Mouse (Mus musculus): ENCODE measurements around the gene Zfp784. TPM values are rescaled to one million over a fixed set of nuclear protein-coding genes. Genes with fewer than 3 reads are reported as not detected.
"Not testable (repeated sequence)": the region's sequence is repeated elsewhere in the genome, so short reads cannot be mapped to it uniquely, and the experiment has no call there.

The Zfp784 gene
- polyA plus RNA-seq, 1 experiment from 2014 or later: 3.9 TPM

DNA sequence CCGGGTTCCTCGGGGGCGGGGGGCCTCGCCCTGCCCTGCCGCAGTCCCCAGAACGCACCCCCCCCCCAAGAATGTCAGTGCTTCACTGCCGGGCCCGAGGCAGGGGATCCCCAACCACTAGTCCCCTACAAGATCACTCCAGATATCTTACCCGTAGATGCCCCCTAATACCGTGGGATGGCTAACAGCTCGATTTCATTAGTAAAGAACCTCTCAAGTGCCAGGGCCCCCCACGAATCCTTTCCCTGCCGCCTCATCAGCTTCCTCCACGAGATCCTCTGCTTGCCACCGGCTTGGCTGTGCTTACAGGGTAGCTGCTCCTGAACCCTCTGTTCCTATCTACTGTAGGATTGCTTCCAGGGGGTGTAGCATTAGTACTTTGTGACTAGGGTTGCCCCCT, 17.6 kb downstream of the Zfp784 start:
- DNase-seq (ENCODE audit: low spot score) (no peak), ATAC-seq (replicated peaks; ENCODE audit: low FRiP score) (no peak; the same call in 1 of the 2 replicates)
- Histone ChIP-seq H3K4me1 (replicated peaks; ENCODE audit: control insufficient read depth, insufficient read depth, low read length) (peaks cover 3% of the 10 kb centered on the region; the same call in 1 of the 2 replicates), H3K4me2 (ENCODE audit: low read depth, low read length, severe bottlenecking) (peak overlapping the region; percentile 68), H3K36me3 (ENCODE audit: control insufficient read depth, insufficient read depth, low read length) (no peaks in the 10 kb centered on the region; the same call in 1 of the 2 replicates), H3K9me3 (ENCODE audit: control insufficient read depth, low read length) (no peaks in the 10 kb centered on the region), H3K27ac (ENCODE audit: low read depth, low read length) (peak overlapping the region; percentile 90), H3K4me3 (ENCODE audit: low read depth, low read length) (peak overlapping the region; percentile 86), H3K9ac (ENCODE audit: low read length) (peak overlapping the region; percentile 95), H3K27me3 (ENCODE audit: control insufficient read depth, insufficient read depth, low read length) (no peaks in the 10 kb centered on the region)
- WGBS: under 1% methylated on average over 9 of the region's 15 CpGs

DNA sequence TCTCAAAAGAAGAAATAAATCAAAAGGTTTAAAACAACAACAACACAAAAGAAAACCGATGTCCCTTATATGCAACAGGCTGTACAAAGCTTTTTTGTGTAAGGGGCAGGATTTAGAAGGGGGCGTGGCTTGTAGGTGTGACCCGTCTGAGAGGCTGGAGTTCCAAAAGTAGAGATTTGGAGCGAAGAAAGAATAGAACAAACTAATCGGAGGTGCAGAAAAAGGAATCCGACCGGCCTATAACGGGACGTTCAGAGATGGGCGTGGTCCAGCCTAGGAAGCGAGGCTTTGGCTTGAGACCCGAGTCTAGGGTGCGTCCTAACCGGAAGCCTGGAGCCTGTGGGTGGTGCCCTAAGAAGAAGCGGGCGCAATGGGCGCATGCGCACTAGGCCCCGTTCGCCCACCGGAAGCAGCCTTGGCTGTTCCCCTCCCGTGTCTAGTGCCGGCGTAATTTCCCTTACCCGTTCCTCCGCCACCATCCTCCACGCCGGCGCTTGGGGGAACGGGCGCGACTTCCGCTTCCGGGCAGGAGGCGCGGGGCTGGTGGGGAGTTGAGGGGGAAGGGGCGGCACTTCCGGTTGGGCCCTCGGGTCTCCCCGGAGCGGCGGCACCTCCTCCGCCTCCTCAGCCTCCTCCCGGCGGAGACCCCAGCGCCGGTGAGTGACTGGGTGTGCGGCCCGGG, 18.1 kb downstream of the Zfp784 start, which contains the start of the genes Zfp865 and Ccdc106:
Gene Zfp865, plus strand, starts transcription at position 377 of the 682 bp plus-strand sequence.
Gene Ccdc106, plus strand, starts transcription at position 554 of the 682 bp plus-strand sequence.
- ATAC-seq (replicated peaks; ENCODE audit: low FRiP score) (peak; percentile 89), DNase-seq (ENCODE audit: low spot score) (peak; percentile 99)
- WGBS: under 1% methylated on average over 47 of the region's 49 CpGs
- Histone ChIP-seq H3K27ac (ENCODE audit: low read depth, low read length) (peak within 1 kb of the TSS; percentile 90), H3K4me2 (ENCODE audit: low read depth, low read length, severe bottlenecking) (peak within 1 kb of the TSS; percentile 68), H3K36me3 (ENCODE audit: control insufficient read depth, insufficient read depth, low read length) (no peaks in the 10 kb centered on the region; the same call in 1 of the 2 replicates), H3K9me3 (ENCODE audit: control insufficient read depth, low read length) (no peaks in the 10 kb centered on the region), H3K4me1 (replicated peaks; ENCODE audit: control insufficient read depth, insufficient read depth, low read length) (peaks cover 3% of the 10 kb centered on the region; the same call in 1 of the 2 replicates), H3K9ac (ENCODE audit: low read length) (peak within 1 kb of the TSS; percentile 95), H3K4me3 (ENCODE audit: low read depth, low read length) (peak within 1 kb of the TSS; percentile 86), H3K27me3 (ENCODE audit: control insufficient read depth, insufficient read depth, low read length) (no peaks in the 10 kb centered on the region)

DNA sequence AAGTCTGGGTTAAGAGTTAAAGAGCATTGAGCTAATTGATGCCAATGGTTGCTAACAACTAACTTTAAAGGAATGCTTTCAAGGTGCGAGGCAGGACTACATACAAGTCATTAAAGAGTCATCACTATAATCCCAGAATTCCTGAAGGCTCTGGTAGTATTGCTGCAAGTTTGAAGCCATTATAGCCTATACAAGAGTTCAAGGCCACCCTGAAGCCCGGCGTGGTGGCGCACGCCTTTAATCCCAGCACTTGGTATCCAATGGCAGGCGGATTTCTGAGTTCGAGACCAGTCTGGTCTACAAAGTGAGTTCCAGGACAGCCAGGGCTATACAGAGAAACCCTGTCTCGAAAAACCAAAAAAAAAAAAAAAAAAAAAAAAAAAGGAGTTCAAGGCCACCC, 18.7 kb downstream of the Zfp784 start:
- H3K9me3 ChIP-seq (ENCODE audit: control insufficient read depth, low read length); H3K27me3 ChIP-seq (ENCODE audit: control insufficient read depth, insufficient read depth, low read length); ATAC-seq (replicated peaks; ENCODE audit: low FRiP score); H3K4me1 ChIP-seq (replicated peaks; ENCODE audit: control insufficient read depth, insufficient read depth, low read length); H3K36me3 ChIP-seq (ENCODE audit: control insufficient read depth, insufficient read depth, low read length); DNase-seq (ENCODE audit: low spot score): not testable (repeated sequence)
- peak overlapping the region; percentile 68 for H3K4me2 ChIP-seq (ENCODE audit: low read depth, low read length, severe bottlenecking)
- peak overlapping the region; percentile 86 for H3K4me3 ChIP-seq (ENCODE audit: low read depth, low read length)
- H3K9ac ChIP-seq (ENCODE audit: low read length): peak overlapping the region; percentile 95
- 30% methylated on average over 8 of the region's 8 CpGs for WGBS
- peak overlapping the region; percentile 90 for H3K27ac ChIP-seq (ENCODE audit: low read depth, low read length)

DNA sequence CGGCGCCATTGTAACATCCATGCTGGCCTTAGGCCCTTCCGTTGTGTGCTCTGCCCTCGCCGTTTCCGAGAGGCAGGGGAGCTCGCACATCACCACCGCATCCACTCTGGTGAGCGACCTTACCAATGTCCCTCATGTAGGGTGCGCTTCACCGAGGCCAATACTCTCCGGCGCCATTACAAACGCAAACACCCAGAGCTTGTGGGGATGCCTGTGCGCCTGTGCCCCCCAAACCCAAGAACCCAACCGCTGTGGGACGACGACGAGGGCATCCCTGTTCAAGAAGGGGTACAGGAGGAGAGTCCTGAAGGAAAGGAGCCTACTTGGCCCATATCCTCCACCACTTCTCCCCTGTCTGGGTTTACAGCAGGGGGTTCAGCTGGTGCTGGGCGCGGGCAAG, 20.3 kb downstream of the Zfp784 start:
- Histone ChIP-seq H3K4me3 (ENCODE audit: low read depth, low read length) (no peak overlapping the region), H3K9ac (ENCODE audit: low read length) (no peak overlapping the region), H3K36me3 (ENCODE audit: control insufficient read depth, insufficient read depth, low read length) (no peaks in the 10 kb centered on the region; the same call in 1 of the 2 replicates), H3K4me1 (replicated peaks; ENCODE audit: control insufficient read depth, insufficient read depth, low read length) (peaks cover 6% of the 10 kb centered on the region), H3K4me2 (ENCODE audit: low read depth, low read length, severe bottlenecking) (no peak overlapping the region), H3K27me3 (ENCODE audit: control insufficient read depth, insufficient read depth, low read length) (no peaks in the 10 kb centered on the region), H3K27ac (ENCODE audit: low read depth, low read length) (no peak overlapping the region), H3K9me3 (ENCODE audit: control insufficient read depth, low read length) (no peaks in the 10 kb centered on the region)
- no peak for ATAC-seq (replicated peaks; ENCODE audit: low FRiP score)
- no peak for DNase-seq (ENCODE audit: low spot score)
- 94% methylated on average over 21 of the region's 21 CpGs for WGBS

DNA sequence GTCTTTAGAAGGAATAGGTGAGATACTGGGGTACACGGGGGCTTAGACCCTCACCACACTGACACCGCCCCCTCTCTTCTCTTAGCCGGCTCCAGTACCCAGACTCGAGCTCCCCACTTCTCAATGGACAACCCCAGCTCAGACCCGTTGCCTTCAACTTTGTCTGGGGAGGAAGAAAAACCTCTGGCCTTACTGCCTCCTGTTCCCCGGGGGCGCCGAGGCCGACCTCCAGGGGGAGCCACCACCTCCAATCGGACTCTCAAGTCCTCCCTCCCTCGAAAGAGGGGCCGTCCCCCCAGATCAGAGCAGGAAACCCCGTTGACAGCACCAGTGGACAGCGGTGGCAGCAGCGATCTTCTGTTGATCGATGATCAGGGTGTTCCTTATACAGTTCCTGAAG, 20.9 kb downstream of the Zfp784 start:
- WGBS: 91% methylated on average over 16 of the region's 16 CpGs
- H3K9ac ChIP-seq (ENCODE audit: low read length): no peak overlapping the region
- H3K4me3 ChIP-seq (ENCODE audit: low read depth, low read length): no peak overlapping the region
- ATAC-seq (replicated peaks; ENCODE audit: low FRiP score): no peak
- H3K4me1 ChIP-seq (replicated peaks; ENCODE audit: control insufficient read depth, insufficient read depth, low read length): peaks cover 6% of the 10 kb centered on the region
- H3K27me3 ChIP-seq (ENCODE audit: control insufficient read depth, insufficient read depth, low read length): no peaks in the 10 kb centered on the region
- DNase-seq (ENCODE audit: low spot score): no peak
- no peak overlapping the region for H3K4me2 ChIP-seq (ENCODE audit: low read depth, low read length, severe bottlenecking)
- peaks cover 3% of the 10 kb centered on the region; the same call in 1 of the 2 replicates for H3K36me3 ChIP-seq (ENCODE audit: control insufficient read depth, insufficient read depth, low read length)
- no peak overlapping the region for H3K27ac ChIP-seq (ENCODE audit: low read depth, low read length)
- no peaks in the 10 kb centered on the region for H3K9me3 ChIP-seq (ENCODE audit: control insufficient read depth, low read length)

DNA sequence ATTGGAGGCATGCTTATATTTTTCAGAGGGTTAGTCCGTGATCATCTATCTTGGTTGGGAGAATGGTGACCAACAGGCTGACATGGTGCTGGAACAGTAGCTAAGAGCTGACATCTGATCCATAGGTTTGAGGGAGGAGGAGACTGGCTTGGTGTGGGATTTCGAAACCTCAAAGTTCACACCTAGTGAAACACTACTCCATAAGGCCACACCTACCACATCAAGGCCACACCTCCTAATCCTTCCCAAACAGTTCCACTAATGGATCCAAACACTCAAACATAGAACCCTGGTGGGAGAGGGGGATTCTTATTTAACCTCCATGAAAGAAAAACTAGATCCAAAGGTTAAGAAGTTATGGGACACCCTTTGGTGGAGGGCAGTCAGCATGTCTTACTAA, 21.3 kb downstream of the Zfp784 start:
- Histone ChIP-seq H3K4me1 (replicated peaks; ENCODE audit: control insufficient read depth, insufficient read depth, low read length) (peaks cover 6% of the 10 kb centered on the region), H3K4me3 (ENCODE audit: low read depth, low read length) (no peak overlapping the region), H3K36me3 (ENCODE audit: control insufficient read depth, insufficient read depth, low read length) (peaks cover 6% of the 10 kb centered on the region; the same call in 1 of the 2 replicates), H3K27me3 (ENCODE audit: control insufficient read depth, insufficient read depth, low read length) (no peaks in the 10 kb centered on the region), H3K27ac (ENCODE audit: low read depth, low read length) (no peak overlapping the region), H3K9me3 (ENCODE audit: control insufficient read depth, low read length) (no peaks in the 10 kb centered on the region), H3K4me2 (ENCODE audit: low read depth, low read length, severe bottlenecking) (no peak overlapping the region), H3K9ac (ENCODE audit: low read length) (no peak overlapping the region)
- WGBS: 94% methylated on average over 2 of the region's 2 CpGs
- ATAC-seq (replicated peaks; ENCODE audit: low FRiP score) (no peak), DNase-seq (ENCODE audit: low spot score) (no peak)

DNA sequence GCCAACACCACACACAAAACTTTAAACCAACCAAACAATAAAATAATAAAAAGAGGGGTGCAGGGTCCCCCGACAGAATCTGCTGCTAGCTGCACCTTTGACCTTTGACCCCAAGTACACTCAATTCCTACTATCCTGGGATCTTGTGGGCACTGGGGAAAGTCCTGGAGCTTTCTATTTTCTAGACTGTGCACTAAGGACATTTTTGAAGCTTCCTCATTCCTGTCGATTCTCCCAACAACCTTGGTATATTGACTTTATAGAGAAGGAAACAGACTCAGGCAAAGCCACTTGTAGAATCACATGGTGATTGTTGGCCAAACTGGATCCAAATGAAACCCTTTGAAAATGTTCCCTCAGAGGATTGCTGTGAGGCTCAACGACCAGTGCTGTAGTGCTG, 22.2 kb downstream of the Zfp784 start:
- ATAC-seq (replicated peaks; ENCODE audit: low FRiP score) (no peak), DNase-seq (ENCODE audit: low spot score) (no peak)
- Histone ChIP-seq H3K9ac (ENCODE audit: low read length) (peak overlapping the region; percentile 84), H3K4me3 (ENCODE audit: low read depth, low read length) (peak overlapping the region; percentile 60), H3K27me3 (ENCODE audit: control insufficient read depth, insufficient read depth, low read length) (no peaks in the 10 kb centered on the region), H3K36me3 (ENCODE audit: control insufficient read depth, insufficient read depth, low read length) (peaks cover 14% of the 10 kb centered on the region), H3K27ac (ENCODE audit: low read depth, low read length) (peak overlapping the region; percentile 99), H3K4me1 (replicated peaks; ENCODE audit: control insufficient read depth, insufficient read depth, low read length) (peaks cover 4% of the 10 kb centered on the region), H3K9me3 (ENCODE audit: control insufficient read depth, low read length) (no peaks in the 10 kb centered on the region), H3K4me2 (ENCODE audit: low read depth, low read length, severe bottlenecking) (peak overlapping the region; percentile 63)
- WGBS: 72% methylated on average over 3 of the region's 3 CpGs

DNA sequence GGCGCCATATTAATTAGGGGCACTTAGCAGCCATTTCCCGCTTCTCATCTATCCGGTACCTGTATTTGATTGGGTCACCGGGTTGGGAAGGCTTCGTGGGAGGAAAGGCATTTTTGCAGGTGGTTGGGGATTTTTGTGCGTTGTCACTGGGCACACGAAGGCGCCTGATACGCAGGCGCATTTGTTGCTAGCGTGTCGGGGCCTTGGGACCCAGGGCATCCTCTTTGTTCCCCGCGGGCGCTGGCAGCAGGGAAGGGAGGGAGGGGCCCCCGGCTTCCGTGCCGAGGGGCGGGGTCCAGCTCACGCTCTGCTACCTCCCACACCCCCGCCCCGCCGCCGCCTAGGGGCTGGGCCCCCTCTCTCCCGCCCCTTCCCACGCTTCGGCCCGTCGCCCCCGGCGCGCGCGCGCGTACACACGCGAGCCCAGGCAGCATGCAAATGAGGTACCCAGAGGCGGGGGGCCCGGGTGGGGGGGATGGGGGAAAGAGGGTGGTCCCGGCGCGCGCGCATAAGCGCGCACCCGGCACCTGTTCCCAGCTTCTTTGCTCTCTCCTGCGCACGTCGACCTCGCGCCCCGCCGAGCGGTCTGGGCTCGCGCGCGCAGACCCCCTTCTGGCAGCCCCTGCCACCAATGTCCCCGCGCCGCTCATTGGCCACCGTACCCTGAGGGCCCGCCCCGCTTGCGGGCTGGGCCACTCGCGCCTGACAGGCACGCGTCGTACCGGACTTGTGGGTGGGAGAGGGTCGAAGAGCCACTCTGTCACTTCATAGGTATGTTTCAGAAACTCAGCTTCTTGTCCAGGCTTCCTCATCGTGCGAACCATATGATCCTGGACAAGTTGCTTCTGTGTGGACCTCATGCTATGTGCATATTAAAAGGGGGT, 22.9 kb downstream of the Zfp784 start, which contains the start of gene Gm44973:
Gene Gm44973, plus strand, starts transcription at position 379 of the 884 bp plus-strand sequence.
- H3K36me3 ChIP-seq (ENCODE audit: control insufficient read depth, insufficient read depth, low read length): peaks cover 18% of the 10 kb centered on the region
- DNase-seq (ENCODE audit: low spot score) (peak; percentile 99), ATAC-seq (replicated peaks; ENCODE audit: low FRiP score) (peak; percentile 83)
- H3K4me3 ChIP-seq (ENCODE audit: low read depth, low read length): peak within 1 kb of the TSS; percentile 60
- WGBS: under 1% methylated on average over 57 of the region's 76 CpGs
- no peaks in the 10 kb centered on the region for H3K27me3 ChIP-seq (ENCODE audit: control insufficient read depth, insufficient read depth, low read length)
- peaks cover 3% of the 10 kb centered on the region for H3K4me1 ChIP-seq (replicated peaks; ENCODE audit: control insufficient read depth, insufficient read depth, low read length)
- H3K9ac ChIP-seq (ENCODE audit: low read length): peak within 1 kb of the TSS; percentile 84
- H3K27ac ChIP-seq (ENCODE audit: low read depth, low read length): peak within 1 kb of the TSS; percentile 99
- no peaks in the 10 kb centered on the region for H3K9me3 ChIP-seq (ENCODE audit: control insufficient read depth, low read length)
- peak within 1 kb of the TSS; percentile 63 for H3K4me2 ChIP-seq (ENCODE audit: low read depth, low read length, severe bottlenecking)

Data from forebrain, embryonic 11.5 days (tissue).